Mouse (Mus musculus) liver, embryonic 13.5 days (tissue): ENCODE data around the gene Galnt12. TPM values are rescaled to one million over a fixed set of nuclear protein-coding genes. Genes with fewer than 3 reads are reported as not detected.

ENCODE experiments used
- ATAC-seq: fragments of 200-750 bp; cut with Nextera tagmentation; 2 replicates; pipeline ENCODE4 v1.8.0; 2017; ENCODE audit warnings: low read depth, mild to moderate bottlenecking, moderate number of reproducible peaks, moderate library complexity
- DNase-seq: peaks from one replicate; pipeline ENCODE4 v3.0.0; 2022
- H3K27ac ChIP-seq: fragments of 300-500 bp; sonication (generic); 2 replicates; pipeline ENCODE4 v1.5.1; 2015; ENCODE audit warnings: moderate library complexity, mild to moderate bottlenecking, inconsistent platforms
- H3K27me3 ChIP-seq: fragments of 300-500 bp; sonication (generic); 2 replicates; pipeline ENCODE4 v1.6.1; 2015; ENCODE audit warnings: mild to moderate bottlenecking, inconsistent platforms
- H3K36me3 ChIP-seq: fragments of 300-500 bp; sonication (generic); 2 replicates; pipeline ENCODE4 v1.6.1; 2015; ENCODE audit warnings: mild to moderate bottlenecking, inconsistent platforms
- H3K4me1 ChIP-seq: fragments of 300-500 bp; sonication (generic); replicated peaks from 2 replicates; pipeline ENCODE4 v1.6.1; 2015; ENCODE audit warnings: inconsistent platforms
- H3K4me2 ChIP-seq: fragments of 300-500 bp; sonication (generic); 2 replicates; pipeline ENCODE4 v1.6.1; 2015; ENCODE audit warnings: inconsistent platforms, mild to moderate bottlenecking, moderate library complexity
- H3K4me3 ChIP-seq: fragments of 300-500 bp; sonication (generic); replicated peaks from 2 replicates; pipeline ENCODE4 v1.5.1; 2015; ENCODE audit warnings: mild to moderate bottlenecking, inconsistent platforms
- H3K9ac ChIP-seq: fragments of 300-500 bp; sonication (generic); 2 replicates; pipeline ENCODE4 v1.6.1; 2015; ENCODE audit warnings: mild to moderate bottlenecking, inconsistent platforms
- H3K9me3 ChIP-seq: fragments of 300-500 bp; sonication (generic); replicated peaks from 2 replicates; pipeline ENCODE4 v1.6.1; 2016; ENCODE audit warnings: inconsistent platforms
- WGBS: fragments of 180-500 bp; shearing (Covaris S2); methylation state at CpG from one replicate; pipeline ENCODE4 v1.1.7; 2015; ENCODE audit not compliant: insufficient replicate concordance; 5-methylcytosine and 5-hydroxymethylcytosine counted together
- polyA plus RNA-seq: library from polyadenylated mRNA; unstranded; fragments of >200 nt; fragmentation: Nextera tagmentation; extraction: Ambion mirVana; gene quantifications from 2 replicates; pipeline ENCODE4 v1.2.1, GENCODE M21; 2015

The Galnt12 gene
- polyA plus RNA-seq, 1 experiment from 2014 or later = 0.40 TPM

GRCm38 (mm10) chr4:47057510-47058325 lies 34.0 kb upstream of the Galnt12 start:
- Histone ChIP-seq H3K9ac (0 out of 2 replicates have a peak overlapping the region, but pooled peaks have one; percentile 52), H3K27me3 (peaks cover 60% of the 10 kb centered on the region), H3K4me2 (peak overlapping the region; percentile 66), H3K4me3 (peak overlapping the region; percentile 61), H3K36me3 (no peaks in the 10 kb centered on the region), H3K27ac (no peak overlapping the region), H3K9me3 (no peaks in the 10 kb centered on the region), H3K4me1 (no peaks in the 10 kb centered on the region)
- DNase-seq (no peak), ATAC-seq (no peak)
- 28% methylated on average over 25 of the region's 25 CpGs for WGBS

- H3K27ac ChIP-seq = no peak overlapping the region
- no peak overlapping the region for H3K4me2 ChIP-seq
- H3K4me3 ChIP-seq = no peak overlapping the region
- H3K9ac ChIP-seq = no peak overlapping the region
- no peaks in the 10 kb centered on the region for H3K36me3 ChIP-seq
- WGBS = 25% methylated on average over 1 of the region's 1 CpGs
- no peak for ATAC-seq
- no peak for DNase-seq
- H3K9me3 ChIP-seq = no peaks in the 10 kb centered on the region
- no peaks in the 10 kb centered on the region for H3K4me1 ChIP-seq
- H3K27me3 ChIP-seq = peaks cover 34% of the 10 kb centered on the region
Observed at GRCm38 (mm10) chr4:47060900-47061299, 30.8 kb upstream of the Galnt12 start.

- Histone ChIP-seq H3K4me3 (no peak overlapping the region), H3K9me3 (no peaks in the 10 kb centered on the region), H3K36me3 (no peaks in the 10 kb centered on the region), H3K27ac (no peak overlapping the region), H3K27me3 (no peaks in the 10 kb centered on the region), H3K4me2 (no peak overlapping the region), H3K9ac (no peak overlapping the region), H3K4me1 (no peaks in the 10 kb centered on the region)
- 14% methylated on average over 2 of the region's 2 CpGs for WGBS
- ATAC-seq = no peak
- DNase-seq = no peak
Observed at GRCm38 (mm10) chr4:47075054-47075453, 16.7 kb upstream of the Galnt12 start.

GRCm38 (mm10) chr4:47079997-47080646 lies 11.6 kb upstream of the Galnt12 start:
- DNase-seq (no peak), ATAC-seq (no peak)
- H3K27me3 ChIP-seq = no peaks in the 10 kb centered on the region
- no peak overlapping the region for H3K4me3 ChIP-seq
- H3K9me3 ChIP-seq = no peaks in the 10 kb centered on the region
- 43% methylated on average over 17 of the region's 17 CpGs for WGBS
- no peak overlapping the region for H3K27ac ChIP-seq
- no peaks in the 10 kb centered on the region for H3K4me1 ChIP-seq
- no peaks in the 10 kb centered on the region for H3K36me3 ChIP-seq
- H3K4me2 ChIP-seq = no peak overlapping the region
- no peak overlapping the region for H3K9ac ChIP-seq

- no peak overlapping the region for H3K4me3 ChIP-seq
- no peak overlapping the region for H3K4me2 ChIP-seq
- WGBS = 79% methylated on average over 4 of the region's 4 CpGs
- H3K4me1 ChIP-seq = no peaks in the 10 kb centered on the region
- no peaks in the 10 kb centered on the region for H3K9me3 ChIP-seq
- no peak overlapping the region for H3K27ac ChIP-seq
- no peak for ATAC-seq
- no peaks in the 10 kb centered on the region for H3K36me3 ChIP-seq
- H3K27me3 ChIP-seq = no peaks in the 10 kb centered on the region
- no peak for DNase-seq
- no peak overlapping the region for H3K9ac ChIP-seq
Observed at GRCm38 (mm10) chr4:47080647-47081010, 11.1 kb upstream of the Galnt12 start.

GRCm38 (mm10) chr4:47083824-47084223 lies 7.9 kb upstream of the Galnt12 start:
- Histone ChIP-seq H3K9me3 (no peaks in the 10 kb centered on the region), H3K4me2 (no peak overlapping the region), H3K27ac (no peak overlapping the region), H3K4me1 (no peaks in the 10 kb centered on the region), H3K9ac (no peak overlapping the region), H3K27me3 (peaks cover 3% of the 10 kb centered on the region; the same call in 1 of the 2 replicates), H3K36me3 (no peaks in the 10 kb centered on the region), H3K4me3 (no peak overlapping the region)
- DNase-seq = no peak
- 66% methylated on average over 7 of the region's 7 CpGs for WGBS
- ATAC-seq = no peak

- peaks cover 12% of the 10 kb centered on the region; the same call in 1 of the 2 replicates for H3K4me1 ChIP-seq
- H3K27me3 ChIP-seq = peaks cover 46% of the 10 kb centered on the region
- DNase-seq = no peak
- ATAC-seq = no peak
- no peak overlapping the region for H3K4me3 ChIP-seq
- H3K4me2 ChIP-seq = no peak overlapping the region
- H3K27ac ChIP-seq = no peak overlapping the region
- H3K36me3 ChIP-seq = no peaks in the 10 kb centered on the region
- H3K9ac ChIP-seq = no peak overlapping the region
- no peaks in the 10 kb centered on the region for H3K9me3 ChIP-seq
- 71% methylated on average over 7 of the region's 7 CpGs for WGBS
Observed at GRCm38 (mm10) chr4:47088671-47089070, 3.0 kb upstream of the Galnt12 start.

GRCm38 (mm10) chr4:47092387-47093021 lies 795 bp downstream of the Galnt12 start:
- Histone ChIP-seq H3K4me2 (peak overlapping the region; percentile 74), H3K27me3 (peaks cover 62% of the 10 kb centered on the region), H3K9ac (no peak overlapping the region), H3K36me3 (no peaks in the 10 kb centered on the region), H3K4me3 (peak overlapping the region; percentile 56), H3K27ac (no peak overlapping the region), H3K4me1 (peaks cover 12% of the 10 kb centered on the region; the same call in 1 of the 2 replicates), H3K9me3 (no peaks in the 10 kb centered on the region)
- DNase-seq = no peak
- ATAC-seq = no peak
- WGBS = 3% methylated on average over 21 of the region's 21 CpGs

- H3K4me3 ChIP-seq = no peak overlapping the region
- no peak overlapping the region for H3K4me2 ChIP-seq
- H3K27me3 ChIP-seq = peaks cover 62% of the 10 kb centered on the region
- peaks cover 12% of the 10 kb centered on the region; the same call in 1 of the 2 replicates for H3K4me1 ChIP-seq
- no peak overlapping the region for H3K9ac ChIP-seq
- H3K9me3 ChIP-seq = no peaks in the 10 kb centered on the region
- DNase-seq (no peak), ATAC-seq (no peak)
- no peak overlapping the region for H3K27ac ChIP-seq
- 30% methylated on average over 9 of the region's 9 CpGs for WGBS
- no peaks in the 10 kb centered on the region for H3K36me3 ChIP-seq
Observed at GRCm38 (mm10) chr4:47093161-47093560, 1.5 kb downstream of the Galnt12 start.

- H3K36me3 ChIP-seq = no peaks in the 10 kb centered on the region
- H3K9ac ChIP-seq = no peak overlapping the region
- H3K27me3 ChIP-seq = peaks cover 61% of the 10 kb centered on the region
- no peak overlapping the region for H3K4me3 ChIP-seq
- H3K9me3 ChIP-seq = no peaks in the 10 kb centered on the region
- ATAC-seq (no peak), DNase-seq (no peak)
- 42% methylated on average over 6 of the region's 6 CpGs for WGBS
- H3K4me1 ChIP-seq = peaks cover 12% of the 10 kb centered on the region; the same call in 1 of the 2 replicates
- H3K4me2 ChIP-seq = no peak overlapping the region
- no peak overlapping the region for H3K27ac ChIP-seq
Observed at GRCm38 (mm10) chr4:47093647-47094046, 1.9 kb downstream of the Galnt12 start.

GRCm38 (mm10) chr4:47103561-47103960 lies 11.9 kb downstream of the Galnt12 start:
- no peak for ATAC-seq
- no peak overlapping the region for H3K4me3 ChIP-seq
- H3K9me3 ChIP-seq = no peaks in the 10 kb centered on the region
- no peak for DNase-seq
- no peak overlapping the region for H3K9ac ChIP-seq
- WGBS = 81% methylated on average over 10 of the region's 10 CpGs
- no peak overlapping the region for H3K4me2 ChIP-seq
- H3K4me1 ChIP-seq = no peaks in the 10 kb centered on the region
- H3K27ac ChIP-seq = no peak overlapping the region
- no peaks in the 10 kb centered on the region for H3K27me3 ChIP-seq
- H3K36me3 ChIP-seq = no peaks in the 10 kb centered on the region
